ENCODE assay signal across 25 mouse cellular contexts in genomic region chr15:92580217-92580616, GRCm38 (mm10).
DNase-seq lines count a peak whose midpoint lies in the region; ATAC-seq and TF ChIP-seq lines count a peak whose summit lies in the region.
"Had no signal": no experiment of that assay in that cellular context is flagged by ENCODE, and none has a peak within 500 bp of the region (broad histone marks: within the 10 kb centered on the region; RNA-seq: fewer than 3 reads in every experiment).

No protein-coding gene starts in this region.

- no peak overlapping the region for H3K9ac ChIP-seq in hindbrain, embryonic 13.5 days
- no peak overlapping the region for H3K9ac ChIP-seq in hindbrain, embryonic 14.5 days
- no peak overlapping the region for H3K9ac ChIP-seq in midbrain, embryonic 11.5 days (ENCODE audit: low read length)
- H3K9ac ChIP-seq in midbrain, postnatal 0 days (replicated peaks; ENCODE audit: low read length, poor library complexity, severe bottlenecking): no peak overlapping the region
- H3K9ac ChIP-seq in limb, embryonic 14.5 days (ENCODE audit: low read depth, low read length, severe bottlenecking): no peak overlapping the region
- H3K9ac ChIP-seq in neural tube, embryonic 15.5 days (replicated peaks): no peak overlapping the region
- H3K9ac ChIP-seq: embryonic facial prominence, embryonic 13.5 days; forebrain, embryonic 13.5 days; kidney, embryonic 15.5 days; liver, embryonic 12.5 days had no signal

- peak overlapping the region; percentile 35; the same call in 1 of the 2 replicates for H3K27ac ChIP-seq in hindbrain, embryonic 13.5 days
- H3K27ac ChIP-seq in hindbrain, embryonic 14.5 days: no peak overlapping the region
- H3K27ac ChIP-seq in midbrain, embryonic 11.5 days (ENCODE audit: low read depth, low read length): no peak overlapping the region; the same call in 1 of the 2 replicates
- H3K27ac ChIP-seq in midbrain, postnatal 0 days (ENCODE audit: low read depth, low read length): no peak overlapping the region
- H3K27ac ChIP-seq in limb, embryonic 14.5 days (replicated peaks; ENCODE audit: low read depth, low read length): no peak overlapping the region
- H3K27ac ChIP-seq in neural tube, embryonic 15.5 days (replicated peaks): peak overlapping the region; percentile 60; the same call in 1 of the 2 replicates
- H3K27ac ChIP-seq: embryonic facial prominence, embryonic 13.5 days; kidney, embryonic 15.5 days; liver, embryonic 12.5 days; stomach, postnatal 0 days had no signal

- no peaks in the 10 kb centered on the region for H3K36me3 ChIP-seq in hindbrain, embryonic 13.5 days
- H3K36me3 ChIP-seq in hindbrain, embryonic 14.5 days (replicated peaks; ENCODE audit: control insufficient read depth, insufficient read depth): no peaks in the 10 kb centered on the region
- H3K36me3 ChIP-seq in midbrain, embryonic 11.5 days (ENCODE audit: control insufficient read depth, insufficient read depth, low read length): no peaks in the 10 kb centered on the region
- no peaks in the 10 kb centered on the region for H3K36me3 ChIP-seq in midbrain, postnatal 0 days (ENCODE audit: insufficient read depth, low read length)
- H3K36me3 ChIP-seq in limb, embryonic 14.5 days (ENCODE audit: control insufficient read depth, insufficient read depth, low read length): no peaks in the 10 kb centered on the region
- H3K36me3 ChIP-seq in neural tube, embryonic 15.5 days: no peaks in the 10 kb centered on the region
- H3K36me3 ChIP-seq: embryonic facial prominence, embryonic 13.5 days; G1E; kidney, embryonic 15.5 days; liver, embryonic 12.5 days had no signal

- WGBS in hindbrain, embryonic 13.5 days: 61% methylated on average over 3 of the region's 3 CpGs
- WGBS in hindbrain, embryonic 14.5 days: 49% methylated on average over 3 of the region's 3 CpGs
- WGBS in midbrain, embryonic 11.5 days: 45% methylated on average over 3 of the region's 3 CpGs
- 38% methylated on average over 3 of the region's 3 CpGs for WGBS in midbrain, postnatal 0 days
- 38% methylated on average over 3 of the region's 3 CpGs for WGBS in limb, embryonic 14.5 days
- WGBS in neural tube, embryonic 15.5 days: 39% methylated on average over 3 of the region's 3 CpGs

- DNase-seq in hindbrain, embryonic 14.5 days (ENCODE audit: low spot score): no peak
- DNase-seq in midbrain, embryonic 11.5 days (ENCODE audit: low spot score, missing footprints): no peak
- DNase-seq in midbrain, postnatal 0 days (ENCODE audit: low spot score): no peak
- peak; percentile 49 for DNase-seq in limb, embryonic 14.5 days (ENCODE audit: low spot score)
- no peak for DNase-seq in urinary bladder, postnatal 14 days (ENCODE audit: low spot score)
- DNase-seq: adrenal gland, postnatal 36 days; B cell, adult 2 months; cerebellum, adult 11 months; cerebellum, postnatal 10 days; kidney, adult 11 months; kidney, postnatal 36 days; left cerebral cortex, postnatal 4 days; lung, adult 18-20 months; right cerebral cortex, postnatal 14 days had no signal

- no peak for TF ChIP-seq CTCF in midbrain, postnatal 0 days (IDR thresholded peaks at IDR 0.05)

- no peaks in the 10 kb centered on the region for H3K9me3 ChIP-seq in hindbrain, embryonic 13.5 days
- no peaks in the 10 kb centered on the region for H3K9me3 ChIP-seq in hindbrain, embryonic 14.5 days (ENCODE audit: control insufficient read depth, low read length)
- H3K9me3 ChIP-seq in midbrain, embryonic 11.5 days (ENCODE audit: control insufficient read depth, low read length): no peaks in the 10 kb centered on the region
- no peaks in the 10 kb centered on the region for H3K9me3 ChIP-seq in midbrain, postnatal 0 days (ENCODE audit: low read length)
- H3K9me3 ChIP-seq in limb, embryonic 14.5 days (ENCODE audit: control insufficient read depth, low read length): no peaks in the 10 kb centered on the region
- H3K9me3 ChIP-seq in neural tube, embryonic 15.5 days (replicated peaks): no peaks in the 10 kb centered on the region
- H3K9me3 ChIP-seq: embryonic facial prominence, embryonic 13.5 days; forebrain, embryonic 13.5 days; kidney, embryonic 15.5 days; liver, embryonic 12.5 days; megakaryocyte, embryonic 14.5 days had no signal

- H3K4me2 ChIP-seq in hindbrain, embryonic 13.5 days: no peak overlapping the region
- H3K4me2 ChIP-seq in hindbrain, embryonic 14.5 days (replicated peaks): no peak overlapping the region
- no peak overlapping the region for H3K4me2 ChIP-seq in midbrain, embryonic 11.5 days
- H3K4me2 ChIP-seq in midbrain, postnatal 0 days (ENCODE audit: low read depth, low read length, poor library complexity, severe bottlenecking): no peak overlapping the region
- H3K4me2 ChIP-seq in limb, embryonic 14.5 days (replicated peaks; ENCODE audit: low read depth, low read length, severe bottlenecking): no peak overlapping the region
- H3K4me2 ChIP-seq in neural tube, embryonic 15.5 days: no peak overlapping the region
- H3K4me2 ChIP-seq: embryonic facial prominence, embryonic 13.5 days; kidney, embryonic 15.5 days; liver, embryonic 12.5 days had no signal

- 0 out of 2 replicates have a peak, but pooled peaks cover 3% of the 10 kb centered on the region for H3K27me3 ChIP-seq in hindbrain, embryonic 13.5 days
- no peaks in the 10 kb centered on the region for H3K27me3 ChIP-seq in hindbrain, embryonic 14.5 days (ENCODE audit: control insufficient read depth, insufficient read depth, low read length)
- H3K27me3 ChIP-seq in midbrain, embryonic 11.5 days (ENCODE audit: control insufficient read depth, insufficient read depth, low read length): peaks cover 12% of the 10 kb centered on the region
- no peaks in the 10 kb centered on the region for H3K27me3 ChIP-seq in midbrain, postnatal 0 days (ENCODE audit: insufficient read depth, low read length)
- H3K27me3 ChIP-seq in limb, embryonic 14.5 days (ENCODE audit: control insufficient read depth, insufficient read depth, low read length): no peaks in the 10 kb centered on the region
- H3K27me3 ChIP-seq in neural tube, embryonic 15.5 days (replicated peaks): no peaks in the 10 kb centered on the region
- H3K27me3 ChIP-seq: CH12.LX; embryonic facial prominence, embryonic 13.5 days; kidney, embryonic 15.5 days; liver, embryonic 12.5 days; megakaryocyte, embryonic 14.5 days had no signal

- H3K4me1 ChIP-seq in hindbrain, embryonic 13.5 days (replicated peaks): peaks cover 30% of the 10 kb centered on the region
- H3K4me1 ChIP-seq in hindbrain, embryonic 14.5 days (replicated peaks; ENCODE audit: control insufficient read depth, insufficient read depth, low read length): peaks cover 24% of the 10 kb centered on the region; the same call in 1 of the 2 replicates
- H3K4me1 ChIP-seq in midbrain, embryonic 11.5 days (ENCODE audit: control insufficient read depth, insufficient read depth, low read length): peaks cover 9% of the 10 kb centered on the region
- no peaks in the 10 kb centered on the region for H3K4me1 ChIP-seq in midbrain, postnatal 0 days (ENCODE audit: insufficient read depth, low read length)
- H3K4me1 ChIP-seq in limb, embryonic 14.5 days (ENCODE audit: control insufficient read depth, insufficient read depth, low read length): peaks cover 13% of the 10 kb centered on the region
- H3K4me1 ChIP-seq in neural tube, embryonic 15.5 days: peaks cover 27% of the 10 kb centered on the region
- H3K4me1 ChIP-seq: liver, embryonic 12.5 days; megakaryocyte, embryonic 14.5 days had no signal

- no peak for TF ChIP-seq POLR2A in limb, embryonic 14.5 days (IDR thresholded peaks at IDR 0.05; ENCODE audit: borderline replicate concordance, extremely low read depth, insufficient read depth, insufficient read length)

- H3K4me3 ChIP-seq in hindbrain, embryonic 13.5 days: no peak overlapping the region
- no peak overlapping the region for H3K4me3 ChIP-seq in hindbrain, embryonic 14.5 days (replicated peaks; ENCODE audit: low read length)
- H3K4me3 ChIP-seq in midbrain, embryonic 11.5 days (ENCODE audit: low read depth, low read length): no peak overlapping the region
- no peak overlapping the region for H3K4me3 ChIP-seq in midbrain, postnatal 0 days (ENCODE audit: low read depth, low read length)
- H3K4me3 ChIP-seq in limb, embryonic 14.5 days (replicated peaks; ENCODE audit: low read length): no peak overlapping the region
- H3K4me3 ChIP-seq in neural tube, embryonic 15.5 days (replicated peaks): no peak overlapping the region
- H3K4me3 ChIP-seq: embryonic facial prominence, embryonic 13.5 days; forebrain, embryonic 13.5 days; kidney, embryonic 15.5 days; liver, embryonic 12.5 days; megakaryocyte, embryonic 14.5 days had no signal

- no peak for ATAC-seq in hindbrain, embryonic 13.5 days (ENCODE audit: low FRiP score)
- no peak for ATAC-seq in hindbrain, embryonic 14.5 days (ENCODE audit: low FRiP score)
- ATAC-seq in midbrain, embryonic 11.5 days (ENCODE audit: low FRiP score): peak; percentile 70
- no peak for ATAC-seq in midbrain, postnatal 0 days (ENCODE audit: low FRiP score)
- no peak for ATAC-seq in limb, embryonic 14.5 days (ENCODE audit: low FRiP score, low read depth)
- no peak for ATAC-seq in neural tube, embryonic 15.5 days (ENCODE audit: low FRiP score)
- ATAC-seq: liver, embryonic 12.5 days; Patski had no signal

Comparison
In these comparisons a context has a peak if more than half of its experiments do, and no peak if none do; other contexts are left out.
1. H3K27ac ChIP-seq: peak in hindbrain, embryonic 13.5 days (single experiment) and neural tube, embryonic 15.5 days (single experiment); none in hindbrain, embryonic 14.5 days (single experiment), midbrain, embryonic 11.5 days (single experiment), midbrain, postnatal 0 days (single experiment) and limb, embryonic 14.5 days (single experiment).